23 mouse cellular contexts compared by ENCODE assay signal in genomic region chr16:17015853-17016230, GRCm38 (mm10). TPM values are rescaled to one million over a fixed set of nuclear protein-coding genes. Genes with fewer than 3 reads are reported as not detected.
DNase-seq lines count a peak whose midpoint lies in the region; ATAC-seq and TF ChIP-seq lines count a peak whose summit lies in the region.
"Had no signal": no experiment of that assay in that cellular context is flagged by ENCODE, and none has a peak within 500 bp of the region (broad histone marks: within the 10 kb centered on the region; RNA-seq: fewer than 3 reads in every experiment).

No protein-coding gene starts in this region.

- intact Hi-C loops in heart, postnatal 36 days (cut with DNase I): no loop called here
- intact Hi-C loops in left cerebral cortex, postnatal 4 days (cut with DNase I): loop anchor here (10.0 kb wide), 1 partner anchor 111 kb away; no protein-coding TSS in a partner anchor

- no peaks in the 10 kb centered on the region for H3K27me3 ChIP-seq in intestine, postnatal 0 days (replicated peaks; ENCODE audit: control insufficient read depth, insufficient read depth, low read length)
- H3K27me3 ChIP-seq: embryonic facial prominence, embryonic 12.5 days; embryonic facial prominence, embryonic 15.5 days; forebrain, embryonic 15.5 days; heart, embryonic 13.5 days; hindbrain, embryonic 12.5 days had no signal

- TF ChIP-seq CTCF in intestine, postnatal 0 days (IDR thresholded peaks at IDR 0.05; ENCODE audit: low read depth): no peak

- no peaks in the 10 kb centered on the region for H3K9me3 ChIP-seq in intestine, postnatal 0 days (ENCODE audit: control insufficient read depth)
- H3K9me3 ChIP-seq: embryonic facial prominence, embryonic 12.5 days; embryonic facial prominence, embryonic 15.5 days; forebrain, embryonic 15.5 days; heart, embryonic 10.5 days; heart, embryonic 13.5 days; hindbrain, embryonic 12.5 days had no signal

- H3K27ac ChIP-seq in intestine, postnatal 0 days (ENCODE audit: low read depth, low read length): no peak overlapping the region
- H3K27ac ChIP-seq: embryonic facial prominence, embryonic 12.5 days; embryonic facial prominence, embryonic 15.5 days; forebrain, embryonic 15.5 days; heart, adult 2 months; heart, embryonic 10.5 days; heart, embryonic 13.5 days; hindbrain, embryonic 12.5 days had no signal

- DNase-seq in heart, adult 11 months: peak; percentile 40
- no peak for DNase-seq in heart, postnatal 36 days
- DNase-seq in induced T-regulatory cell, adult 2 months (ENCODE audit: low read depth): peak; percentile 83
- no peak for DNase-seq in left cerebral cortex, postnatal 4 days
- DNase-seq: adrenal gland, adult 2 months; adrenal gland, postnatal 25 days; cerebellum, adult 11-12 months; cerebellum, adult 8-10 months; cerebellum, postnatal 10 days; gastrocnemius, postnatal 25 days; heart, adult 2 months; heart, postnatal 14 days; kidney, adult 11 months had no signal

- WGBS in intestine, postnatal 0 days: 89% methylated on average over 3 of the region's 3 CpGs

- 0 out of 2 replicates have a peak, but pooled peaks cover 2% of the 10 kb centered on the region for H3K4me1 ChIP-seq in intestine, postnatal 0 days (replicated peaks; ENCODE audit: control insufficient read depth, insufficient read depth, low read length)
- H3K4me1 ChIP-seq: embryonic facial prominence, embryonic 15.5 days; forebrain, embryonic 15.5 days; heart, embryonic 10.5 days; hindbrain, embryonic 12.5 days had no signal

- ATAC-seq in CD4-positive, CD25-positive, alpha-beta regulatory T cell, adult 4 months: peak; percentile 69
- no peak for ATAC-seq in monocyte, adult 5-6 weeks (replicated peaks; ENCODE audit: insufficient number of reproducible peaks, low FRiP score, low TSS enrichment, poor library complexity, severe bottlenecking)
- ATAC-seq in intestine, postnatal 0 days: no peak
- ATAC-seq: forebrain, embryonic 15.5 days; hindbrain, embryonic 16.5 days had no signal

- H3K9ac ChIP-seq in intestine, postnatal 0 days (ENCODE audit: low read depth, low read length): no peak overlapping the region
- H3K9ac ChIP-seq: embryonic facial prominence, embryonic 12.5 days; embryonic facial prominence, embryonic 15.5 days; forebrain, embryonic 15.5 days; heart, embryonic 13.5 days; hindbrain, embryonic 12.5 days had no signal

- no peak overlapping the region for H3K4me2 ChIP-seq in intestine, postnatal 0 days (replicated peaks; ENCODE audit: low read depth)
- H3K4me2 ChIP-seq: embryonic facial prominence, embryonic 12.5 days; embryonic facial prominence, embryonic 15.5 days; forebrain, embryonic 15.5 days; heart, embryonic 13.5 days; hindbrain, embryonic 12.5 days had no signal

- H3K4me3 ChIP-seq in intestine, postnatal 0 days (ENCODE audit: low read depth, low read length): no peak overlapping the region
- H3K4me3 ChIP-seq: embryonic facial prominence, embryonic 12.5 days; embryonic facial prominence, embryonic 15.5 days; forebrain, embryonic 15.5 days; heart, adult 2 months; heart, embryonic 10.5 days; heart, embryonic 13.5 days; hindbrain, embryonic 12.5 days had no signal

- peaks cover 31% of the 10 kb centered on the region for H3K36me3 ChIP-seq in intestine, postnatal 0 days (ENCODE audit: control insufficient read depth, insufficient read depth)

RNA-seq across cellular contexts. Expression of gene Mapk1, which starts 32.7 kb away (rescaled TPM):
- total RNA-seq in heart, postnatal 36 days (2021): 100 to 1,000 TPM; 109 to 110 TPM
- polyA plus RNA-seq in CD4-positive, CD25-positive, alpha-beta regulatory T cell, adult 4 months (2017; shearing (Covaris generic)): 10 to 100 TPM; 19.1 to 32.1 TPM
- 100 to 1,000 TPM; 284 to 293 TPM for total RNA-seq in left cerebral cortex, postnatal 4 days (2021)
- 110 to 148 TPM (median 121 TPM) in 3 replicates for total RNA-seq in monocyte, adult 5-6 weeks (2017)
- 86.6 and 88.6 TPM in 2 replicates for polyA plus RNA-seq in intestine, postnatal 0 days (2015; fragmentation: Nextera tagmentation; extraction: Ambion mirVana)

RNA-seq across cellular contexts. Expression of gene Ypel1, which starts 53.7 kb away (rescaled TPM):
- 1 to 10 TPM; 1.6 to 2.0 TPM for total RNA-seq in heart, postnatal 36 days (2021)
- polyA plus RNA-seq in CD4-positive, CD25-positive, alpha-beta regulatory T cell, adult 4 months (2017; shearing (Covaris generic)): 1 to 10 TPM; 7.5 to 10.0 TPM
- total RNA-seq in left cerebral cortex, postnatal 4 days (2021): 100 to 1,000 TPM; 102 to 114 TPM
- total RNA-seq in monocyte, adult 5-6 weeks (2017): 1.1 to 10.3 TPM (median 3.9 TPM) in 3 replicates
- 3.4 and 3.6 TPM in 2 replicates for polyA plus RNA-seq in intestine, postnatal 0 days (2015; fragmentation: Nextera tagmentation; extraction: Ambion mirVana)

Comparison
In these comparisons a context has a peak if more than half of its experiments do, and no peak if none do; other contexts are left out.
1. DNase-seq: peak in heart, adult 11 months (single experiment) and induced T-regulatory cell, adult 2 months (single experiment); none in heart, postnatal 36 days (0 of 2) and left cerebral cortex, postnatal 4 days (single experiment).